Mouse (Mus musculus): ENCODE measurements around the gene Chmp1a. TPM values are rescaled to one million over a fixed set of nuclear protein-coding genes. Genes with fewer than 3 reads are reported as not detected.

The Chmp1a gene
- polyA plus RNA-seq, 1 experiment from 2014 or later = 153 TPM

- WGBS = 100% methylated on average over 1 of the region's 1 CpGs
- Histone ChIP-seq H3K4me2 (replicated peaks; ENCODE audit: low read depth) (no peak overlapping the region), H3K9me3 (ENCODE audit: control insufficient read depth, low read length) (no peaks in the 10 kb centered on the region), H3K27ac (replicated peaks) (no peak overlapping the region), H3K27me3 (ENCODE audit: control insufficient read depth, insufficient read depth, low read length) (no peaks in the 10 kb centered on the region), H3K36me3 (ENCODE audit: control insufficient read depth, insufficient read depth, low read length) (peaks cover 7% of the 10 kb centered on the region; the same call in 1 of the 2 replicates), H3K4me1 (replicated peaks; ENCODE audit: control insufficient read depth, insufficient read depth) (peaks cover 4% of the 10 kb centered on the region; the same call in 1 of the 2 replicates), H3K9ac (ENCODE audit: low read length) (no peak overlapping the region), H3K4me3 (ENCODE audit: low read depth, low read length) (no peak overlapping the region)
- DNase-seq (ENCODE audit: low spot score) (no peak), ATAC-seq (ENCODE audit: low FRiP score, low TSS enrichment) (no peak)
- no peak for TF ChIP-seq CTCF (IDR thresholded peaks at IDR 0.05; ENCODE audit: low read depth)
Observed at GRCm38 (mm10) chr8:123228416-123228815, 15.9 kb upstream of the Chmp1a start.

- H3K36me3 ChIP-seq (ENCODE audit: control insufficient read depth, insufficient read depth, low read length) = peaks cover 7% of the 10 kb centered on the region; the same call in 1 of the 2 replicates
- H3K9me3 ChIP-seq (ENCODE audit: control insufficient read depth, low read length) = no peaks in the 10 kb centered on the region
- H3K4me2 ChIP-seq (replicated peaks; ENCODE audit: low read depth) = peak within 1 kb of the TSS; percentile 80
- H3K4me1 ChIP-seq (replicated peaks; ENCODE audit: control insufficient read depth, insufficient read depth) = peaks cover 4% of the 10 kb centered on the region; the same call in 1 of the 2 replicates
- DNase-seq (ENCODE audit: low spot score) (peak; percentile 95), ATAC-seq (ENCODE audit: low FRiP score, low TSS enrichment) (peak; percentile 90)
- H3K4me3 ChIP-seq (ENCODE audit: low read depth, low read length) = peak within 1 kb of the TSS; percentile 80
- WGBS = 2% methylated on average over 57 of the region's 59 CpGs
- TF ChIP-seq CTCF (IDR thresholded peaks at IDR 0.05; ENCODE audit: low read depth) = peak; percentile 32; the same call in 1 of the 2 replicates
- no peak for TF ChIP-seq EP300 (optimal IDR thresholded peaks at IDR 0.05)
- peak within 1 kb of the TSS; percentile 84 for H3K9ac ChIP-seq (ENCODE audit: low read length)
- no peaks in the 10 kb centered on the region for H3K27me3 ChIP-seq (ENCODE audit: control insufficient read depth, insufficient read depth, low read length)
- peak within 1 kb of the TSS; percentile 81 for H3K27ac ChIP-seq (replicated peaks)
Observed at GRCm38 (mm10) chr8:123224278-123225266, 12.0 kb upstream of the Chmp1a start, which contains the start of gene Cdk10. TSS of gene Cdk10 (plus strand) at chr8:123224842.

- no peak overlapping the region for H3K4me2 ChIP-seq (replicated peaks; ENCODE audit: low read depth)
- no peak overlapping the region for H3K9ac ChIP-seq (ENCODE audit: low read length)
- no peaks in the 10 kb centered on the region for H3K27me3 ChIP-seq (ENCODE audit: control insufficient read depth, insufficient read depth, low read length)
- peaks cover 4% of the 10 kb centered on the region; the same call in 1 of the 2 replicates for H3K4me1 ChIP-seq (replicated peaks; ENCODE audit: control insufficient read depth, insufficient read depth)
- no peaks in the 10 kb centered on the region for H3K9me3 ChIP-seq (ENCODE audit: control insufficient read depth, low read length)
- H3K36me3 ChIP-seq (ENCODE audit: control insufficient read depth, insufficient read depth, low read length) = no peaks in the 10 kb centered on the region
- 48% methylated on average over 1 of the region's 1 CpGs for WGBS
- no peak overlapping the region for H3K27ac ChIP-seq (replicated peaks)
- no peak for ATAC-seq (ENCODE audit: low FRiP score, low TSS enrichment)
- no peak for TF ChIP-seq CTCF (IDR thresholded peaks at IDR 0.05; ENCODE audit: low read depth)
- TF ChIP-seq EP300 (optimal IDR thresholded peaks at IDR 0.05) = no peak
- no peak overlapping the region for H3K4me3 ChIP-seq (ENCODE audit: low read depth, low read length)
- no peak for DNase-seq (ENCODE audit: low spot score)
Observed at GRCm38 (mm10) chr8:123220917-123221316, 8.4 kb upstream of the Chmp1a start.

- H3K9ac ChIP-seq (ENCODE audit: low read length) = no peak overlapping the region
- H3K4me2 ChIP-seq (replicated peaks; ENCODE audit: low read depth) = no peak overlapping the region
- no peak overlapping the region for H3K4me3 ChIP-seq (ENCODE audit: low read depth, low read length)
- H3K9me3 ChIP-seq (ENCODE audit: control insufficient read depth, low read length) = no peaks in the 10 kb centered on the region
- no peak for DNase-seq (ENCODE audit: low spot score)
- H3K4me1 ChIP-seq (replicated peaks; ENCODE audit: control insufficient read depth, insufficient read depth) = peaks cover 8% of the 10 kb centered on the region; the same call in 1 of the 2 replicates
- no peaks in the 10 kb centered on the region for H3K36me3 ChIP-seq (ENCODE audit: control insufficient read depth, insufficient read depth, low read length)
- 80% methylated on average over 3 of the region's 3 CpGs for WGBS
- no peak for ATAC-seq (ENCODE audit: low FRiP score, low TSS enrichment)
- no peak for TF ChIP-seq CTCF (IDR thresholded peaks at IDR 0.05; ENCODE audit: low read depth)
- no peak for TF ChIP-seq EP300 (optimal IDR thresholded peaks at IDR 0.05)
- H3K27ac ChIP-seq (replicated peaks) = no peak overlapping the region
- no peaks in the 10 kb centered on the region for H3K27me3 ChIP-seq (ENCODE audit: control insufficient read depth, insufficient read depth, low read length)
Observed at GRCm38 (mm10) chr8:123215430-123215829, 2.9 kb upstream of the Chmp1a start.

- H3K27me3 ChIP-seq (ENCODE audit: control insufficient read depth, insufficient read depth, low read length) = no peaks in the 10 kb centered on the region
- DNase-seq (ENCODE audit: low spot score) = no peak
- 14% methylated on average over 22 of the region's 22 CpGs for WGBS
Observed at GRCm38 (mm10) chr8:123213118-123213772, 682 bp upstream of the Chmp1a start.

More at GRCm38 (mm10) chr8:123213118-123213772, 682 bp upstream of the Chmp1a start:
- Histone ChIP-seq H3K9me3 (ENCODE audit: control insufficient read depth, low read length) (no peaks in the 10 kb centered on the region), H3K4me2 (replicated peaks; ENCODE audit: low read depth) (peak overlapping the region; percentile 88), H3K27ac (replicated peaks) (peak overlapping the region; percentile 81; the same call in 1 of the 2 replicates), H3K36me3 (ENCODE audit: control insufficient read depth, insufficient read depth, low read length) (peaks cover 6% of the 10 kb centered on the region), H3K9ac (ENCODE audit: low read length) (peak overlapping the region; percentile 92), H3K4me3 (ENCODE audit: low read depth, low read length) (peak overlapping the region; percentile 81), H3K4me1 (replicated peaks; ENCODE audit: control insufficient read depth, insufficient read depth) (peaks cover 8% of the 10 kb centered on the region; the same call in 1 of the 2 replicates)
- ATAC-seq (ENCODE audit: low FRiP score, low TSS enrichment) = peak; percentile 10
- TF ChIP-seq EP300 (optimal IDR thresholded peaks at IDR 0.05) (no peak), CTCF (IDR thresholded peaks at IDR 0.05; ENCODE audit: low read depth) (no peak)

Measured in stomach, postnatal 0 days (tissue).